Mouse (Mus musculus) liver, embryonic 14.5 days (tissue): ENCODE data around the gene Ipo4. TPM values are rescaled to one million over a fixed set of nuclear protein-coding genes. Genes with fewer than 3 reads are reported as not detected.

Experiments
- ATAC-seq: fragments of 200-750 bp; cut with Nextera tagmentation; 2 replicates; pipeline ENCODE4 v1.8.0; 2017; ENCODE audit warnings: moderate number of reproducible peaks, mild to moderate bottlenecking, moderate library complexity; ENCODE audit not compliant: insufficient read depth
- DNase-seq, 3 experiments: peaks; one replicate each; pipeline ENCODE4 v3.0.0-alpha.2; 2012 to 2013; ENCODE audit warnings: low read depth in 3 of 3, low spot score in 3 of 3
- H3K27ac ChIP-seq: fragments of 300-500 bp; sonication (generic); 2 replicates; pipeline ENCODE4 v1.5.1; 2014; ENCODE audit warnings: moderate library complexity, mild to moderate bottlenecking, control low read depth, inconsistent platforms
- H3K27me3 ChIP-seq: fragments of 300-500 bp; sonication (generic); 2 replicates; pipeline ENCODE4 v1.6.1; 2014; ENCODE audit warnings: mild to moderate bottlenecking, low read length, moderate library complexity; ENCODE audit not compliant: control insufficient read depth, insufficient read depth
- H3K36me3 ChIP-seq: fragments of 300-500 bp; sonication (generic); replicated peaks from 2 replicates; pipeline ENCODE4 v1.6.1; 2014; ENCODE audit warnings: low read depth; ENCODE audit not compliant: control insufficient read depth, insufficient read depth
- H3K4me1 ChIP-seq, 2 experiments: fragments of 200-500 bp in 1 of 2; fragments of 300-500 bp in 1 of 2; sonication (generic) in 1 of 2; replicated peaks; 2 replicates each; pipeline ENCODE4 v1.6.1; 2012 to 2014; ENCODE audit warnings: antibody characterized with exemption in 1 of 2, inconsistent platforms in 1 of 2, low read length in 1 of 2; ENCODE audit not compliant: control insufficient read depth in 2 of 2, insufficient read depth in 2 of 2
- H3K4me2 ChIP-seq: fragments of 300-500 bp; sonication (generic); 2 replicates; pipeline ENCODE4 v1.6.1; 2014; ENCODE audit warnings: low read depth, mild to moderate bottlenecking, control low read depth, moderate library complexity
- H3K4me3 ChIP-seq, 2 experiments: fragments of 200-500 bp in 1 of 2; fragments of 300-500 bp in 1 of 2; sonication (generic) in 1 of 2; 2 replicates each; pipeline ENCODE4 v1.5.1; 2012 to 2014; ENCODE audit warnings: low read depth in 2 of 2, low read length in 2 of 2, mild to moderate bottlenecking in 2 of 2, control low read depth in 1 of 2, inconsistent platforms in 1 of 2, moderate library complexity in 1 of 2; ENCODE audit not compliant: insufficient read depth in 1 of 2
- H3K9ac ChIP-seq: fragments of 300-500 bp; sonication (generic); replicated peaks from 2 replicates; pipeline ENCODE4 v1.6.1; 2014; ENCODE audit warnings: mild to moderate bottlenecking, control low read depth, moderate library complexity
- H3K9me3 ChIP-seq: fragments of 300-500 bp; sonication (generic); 2 replicates; pipeline ENCODE4 v1.6.1; 2016; ENCODE audit warnings: low read length, mixed read lengths; ENCODE audit not compliant: control insufficient read depth
- CTCF ChIP-seq: IDR thresholded peaks from 2 replicates; pipeline ENCODE4 v1.5.1; 2016; ENCODE audit warnings: antibody characterized with exemption, low read depth, control low read depth
- EP300 ChIP-seq: IDR thresholded peaks from 2 replicates; pipeline ENCODE4 v1.6.1; 2016; ENCODE audit warnings: antibody characterized with exemption, low read depth
- WGBS: fragments of 180-500 bp; shearing (Covaris S2); extraction: QIAGEN DNeasy Blood & Tissue Kit; methylation state at CpG from one replicate; pipeline ENCODE4 v1.1.7; 2014; ENCODE audit not compliant: insufficient replicate concordance; 5-methylcytosine and 5-hydroxymethylcytosine counted together
- polyA plus RNA-seq, 2 experiments: library from polyadenylated mRNA; depleted of rRNA in 1 of 2; stranded (reverse) in 1 of 2; unstranded in 1 of 2; fragments of >200 nt; fragmentation: Nextera tagmentation in 1 of 2; extraction: Ambion mirVana in 1 of 2; gene quantifications; 2 replicates each; pipeline versions ENCODE4 v1.2.1 to v1.2.3; 2012 to 2014

Gene Ipo4
- polyA plus RNA-seq, 2 experiments: 22.6 to 27.6 TPM

DNA sequence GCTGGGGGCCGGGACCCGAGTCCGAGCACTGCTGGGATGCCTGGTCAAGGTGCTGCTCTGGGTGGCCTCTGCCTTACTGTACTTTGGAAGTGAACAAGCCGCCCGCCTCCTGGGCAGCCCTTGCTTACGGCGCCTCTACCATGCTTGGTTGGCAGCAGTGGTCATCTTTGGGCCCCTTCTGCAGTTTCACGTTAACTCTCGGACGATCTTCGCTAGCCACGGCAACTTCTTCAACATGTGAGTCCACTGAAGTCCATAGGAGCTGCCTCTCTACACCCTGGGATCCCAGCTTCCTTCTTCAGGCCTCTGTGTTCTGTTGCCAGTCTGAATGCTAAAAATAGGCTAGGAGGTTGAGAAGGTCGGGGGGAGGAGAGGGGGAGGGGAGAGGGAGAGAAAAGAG is 60.0 kb downstream of the Ipo4 start:
- DNase-seq (no peak), ATAC-seq (no peak)
- TF ChIP-seq EP300: no peak
- TF ChIP-seq CTCF: no peak
- Histone ChIP-seq H3K4me3 (no peak overlapping the region), H3K27me3 (no peaks in the 10 kb centered on the region), H3K36me3 (no peaks in the 10 kb centered on the region; the same call in 1 of the 2 replicates), H3K9me3 (no peaks in the 10 kb centered on the region), H3K4me1 (peaks cover 3 to 11% of the 10 kb centered on the region in 2 experiments; a peak in 3 of 4 replicates), H3K9ac (no peak overlapping the region), H3K27ac (no peak overlapping the region), H3K4me2 (no peak overlapping the region)
- WGBS: 67% methylated on average over 13 of the region's 13 CpGs

Other genes starting within 250 kb of the Ipo4 start
Only the 30 nearest of the 34 such genes appear.
- 40.3 and 44.1 TPM in 2 replicates for gene Dhrs4, start 157.2 kb downstream of the Ipo4 start, polyA plus RNA-seq (2012; rRNA removed)
- 40.4 and 42.2 TPM in 2 replicates for gene Dhrs4, start 157.2 kb downstream of the Ipo4 start, polyA plus RNA-seq (2014; fragmentation: Nextera tagmentation; extraction: Ambion mirVana)
- gene Carmil3, start 145.3 kb downstream of the Ipo4 start, polyA plus RNA-seq (2012; rRNA removed): 2.6 TPM in 2 replicates
- gene Carmil3, start 145.3 kb downstream of the Ipo4 start, polyA plus RNA-seq (2014; fragmentation: Nextera tagmentation; extraction: Ambion mirVana): 0.32 and 0.45 TPM in 2 replicates
- 0.05 and 0.06 TPM in 2 replicates for gene Cpne6, start 125.5 kb downstream of the Ipo4 start, polyA plus RNA-seq (2012; rRNA removed)
- gene Cpne6, start 125.5 kb downstream of the Ipo4 start, polyA plus RNA-seq (2014; fragmentation: Nextera tagmentation; extraction: Ambion mirVana): not detected in 2 replicates
- gene Nrl, start 111.0 kb downstream of the Ipo4 start, polyA plus RNA-seq (2012; rRNA removed): not detected in 2 replicates
- gene Nrl, start 111.0 kb downstream of the Ipo4 start, polyA plus RNA-seq (2014; fragmentation: Nextera tagmentation; extraction: Ambion mirVana): not detected in 2 replicates
- 19.6 and 21.9 TPM in 2 replicates for gene Pck2, start 95.7 kb downstream of the Ipo4 start, polyA plus RNA-seq (2012; rRNA removed)
- 15.6 and 20.6 TPM in 2 replicates for gene Pck2, start 95.7 kb downstream of the Ipo4 start, polyA plus RNA-seq (2014; fragmentation: Nextera tagmentation; extraction: Ambion mirVana)
- 25.4 and 30.9 TPM in 2 replicates for gene Dcaf11, start 76.0 kb downstream of the Ipo4 start, polyA plus RNA-seq (2012; rRNA removed)
- 47.5 and 51.2 TPM in 2 replicates for gene Dcaf11, start 76.0 kb downstream of the Ipo4 start, polyA plus RNA-seq (2014; fragmentation: Nextera tagmentation; extraction: Ambion mirVana)
- 0.95 and 1.3 TPM in 2 replicates for gene A730061H03Rik, start 75.6 kb downstream of the Ipo4 start, polyA plus RNA-seq (2012; rRNA removed)
- gene A730061H03Rik, start 75.6 kb downstream of the Ipo4 start, polyA plus RNA-seq (2014; fragmentation: Nextera tagmentation; extraction: Ambion mirVana): 1.8 and 2.1 TPM in 2 replicates
- gene Fitm1, start 60.3 kb downstream of the Ipo4 start, polyA plus RNA-seq (2012; rRNA removed): 0.19 and 0.38 TPM in 2 replicates
- 0.37 and 0.58 TPM in 2 replicates for gene Fitm1, start 60.3 kb downstream of the Ipo4 start, polyA plus RNA-seq (2014; fragmentation: Nextera tagmentation; extraction: Ambion mirVana)
- gene Psme1, start 57.8 kb downstream of the Ipo4 start, polyA plus RNA-seq (2012; rRNA removed): 32.0 and 51.1 TPM in 2 replicates
- gene Psme1, start 57.8 kb downstream of the Ipo4 start, polyA plus RNA-seq (2014; fragmentation: Nextera tagmentation; extraction: Ambion mirVana): 99.9 and 103 TPM in 2 replicates
- 19.2 and 20.3 TPM in 2 replicates for gene Emc9, start 50.7 kb downstream of the Ipo4 start, polyA plus RNA-seq (2012; rRNA removed)
- gene Emc9, start 50.7 kb downstream of the Ipo4 start, polyA plus RNA-seq (2014; fragmentation: Nextera tagmentation; extraction: Ambion mirVana): 32.8 and 33.0 TPM in 2 replicates
- 36.2 and 56.0 TPM in 2 replicates for gene Psme2, start 44.8 kb downstream of the Ipo4 start, polyA plus RNA-seq (2012; rRNA removed)
- 181 and 190 TPM in 2 replicates for gene Psme2, start 44.8 kb downstream of the Ipo4 start, polyA plus RNA-seq (2014; fragmentation: Nextera tagmentation; extraction: Ambion mirVana)
- gene Rnf31, start 44.2 kb downstream of the Ipo4 start, polyA plus RNA-seq (2012; rRNA removed): 6.2 and 6.5 TPM in 2 replicates
- 6.6 and 7.6 TPM in 2 replicates for gene Rnf31, start 44.2 kb downstream of the Ipo4 start, polyA plus RNA-seq (2014; fragmentation: Nextera tagmentation; extraction: Ambion mirVana)
- 13.5 and 15.1 TPM in 2 replicates for gene Irf9, start 32.4 kb downstream of the Ipo4 start, polyA plus RNA-seq (2012; rRNA removed)
- 11.2 and 13.8 TPM in 2 replicates for gene Irf9, start 32.4 kb downstream of the Ipo4 start, polyA plus RNA-seq (2014; fragmentation: Nextera tagmentation; extraction: Ambion mirVana)
- gene Rec8, start 17.9 kb downstream of the Ipo4 start, polyA plus RNA-seq (2012; rRNA removed): 1.7 and 1.9 TPM in 2 replicates
- gene Rec8, start 17.9 kb downstream of the Ipo4 start, polyA plus RNA-seq (2014; fragmentation: Nextera tagmentation; extraction: Ambion mirVana): 0.87 and 1.0 TPM in 2 replicates
- gene Gm49378, start 1.9 kb upstream of the Ipo4 start, polyA plus RNA-seq (2012; rRNA removed): 2.0 and 3.4 TPM in 2 replicates
- 2.0 and 2.9 TPM in 2 replicates for gene Gm49378, start 1.9 kb upstream of the Ipo4 start, polyA plus RNA-seq (2014; fragmentation: Nextera tagmentation; extraction: Ambion mirVana)
- gene Tm9sf1, start 7.8 kb upstream of the Ipo4 start, polyA plus RNA-seq (2012; rRNA removed): 26.4 and 33.2 TPM in 2 replicates
- gene Tm9sf1, start 7.8 kb upstream of the Ipo4 start, polyA plus RNA-seq (2014; fragmentation: Nextera tagmentation; extraction: Ambion mirVana): 42.8 and 45.4 TPM in 2 replicates
- gene Tssk4, start 14.2 kb upstream of the Ipo4 start, polyA plus RNA-seq (2012; rRNA removed): 0.34 and 0.39 TPM in 2 replicates
- gene Tssk4, start 14.2 kb upstream of the Ipo4 start, polyA plus RNA-seq (2014; fragmentation: Nextera tagmentation; extraction: Ambion mirVana): 0.19 and 0.23 TPM in 2 replicates
- gene Mdp1, start 24.6 kb upstream of the Ipo4 start, polyA plus RNA-seq (2012; rRNA removed): 11.6 and 13.4 TPM in 2 replicates
- gene Mdp1, start 24.6 kb upstream of the Ipo4 start, polyA plus RNA-seq (2014; fragmentation: Nextera tagmentation; extraction: Ambion mirVana): 15.5 and 16.6 TPM in 2 replicates
- gene Gmpr2, start 36.0 kb upstream of the Ipo4 start, polyA plus RNA-seq (2012; rRNA removed): 10.6 and 14.1 TPM in 2 replicates
- gene Gmpr2, start 36.0 kb upstream of the Ipo4 start, polyA plus RNA-seq (2014; fragmentation: Nextera tagmentation; extraction: Ambion mirVana): 17.9 and 18.2 TPM in 2 replicates
- 101 and 168 TPM in 2 replicates for gene Nedd8, start 36.2 kb upstream of the Ipo4 start, polyA plus RNA-seq (2012; rRNA removed)
- gene Nedd8, start 36.2 kb upstream of the Ipo4 start, polyA plus RNA-seq (2014; fragmentation: Nextera tagmentation; extraction: Ambion mirVana): 279 and 286 TPM in 2 replicates
- 13.4 and 16.6 TPM in 2 replicates for gene Tinf2, start 45.9 kb upstream of the Ipo4 start, polyA plus RNA-seq (2012; rRNA removed)
- gene Tinf2, start 45.9 kb upstream of the Ipo4 start, polyA plus RNA-seq (2014; fragmentation: Nextera tagmentation; extraction: Ambion mirVana): 19.0 and 19.3 TPM in 2 replicates
- gene Tgm1, start 78.0 kb upstream of the Ipo4 start, polyA plus RNA-seq (2012; rRNA removed): 2.0 and 2.4 TPM in 2 replicates
- gene Tgm1, start 78.0 kb upstream of the Ipo4 start, polyA plus RNA-seq (2014; fragmentation: Nextera tagmentation; extraction: Ambion mirVana): 2.0 and 2.3 TPM in 2 replicates
- gene Rabggta, start 86.3 kb upstream of the Ipo4 start, polyA plus RNA-seq (2012; rRNA removed): 10.9 and 12.8 TPM in 2 replicates
- 7.4 and 8.1 TPM in 2 replicates for gene Rabggta, start 86.3 kb upstream of the Ipo4 start, polyA plus RNA-seq (2014; fragmentation: Nextera tagmentation; extraction: Ambion mirVana)
- 21.2 and 31.0 TPM in 2 replicates for gene Dhrs1, start 109.7 kb upstream of the Ipo4 start, polyA plus RNA-seq (2012; rRNA removed)
- 34.4 and 40.4 TPM in 2 replicates for gene Dhrs1, start 109.7 kb upstream of the Ipo4 start, polyA plus RNA-seq (2014; fragmentation: Nextera tagmentation; extraction: Ambion mirVana)
- gene Nop9, start 109.7 kb upstream of the Ipo4 start, polyA plus RNA-seq (2012; rRNA removed): 13.1 and 13.2 TPM in 2 replicates
- 20.8 and 27.5 TPM in 2 replicates for gene Nop9, start 109.7 kb upstream of the Ipo4 start, polyA plus RNA-seq (2014; fragmentation: Nextera tagmentation; extraction: Ambion mirVana)
- gene Cideb, start 122.5 kb upstream of the Ipo4 start, polyA plus RNA-seq (2012; rRNA removed): 37.3 and 42.1 TPM in 2 replicates
- 40.0 and 42.8 TPM in 2 replicates for gene Cideb, start 122.5 kb upstream of the Ipo4 start, polyA plus RNA-seq (2014; fragmentation: Nextera tagmentation; extraction: Ambion mirVana)
- gene Ltb4r2, start 125.5 kb upstream of the Ipo4 start, polyA plus RNA-seq (2012; rRNA removed): 0.65 and 0.67 TPM in 2 replicates
- gene Ltb4r2, start 125.5 kb upstream of the Ipo4 start, polyA plus RNA-seq (2014; fragmentation: Nextera tagmentation; extraction: Ambion mirVana): 0.39 and 0.67 TPM in 2 replicates
- 2.9 and 3.3 TPM in 2 replicates for gene Ltb4r1, start 130.0 kb upstream of the Ipo4 start, polyA plus RNA-seq (2012; rRNA removed)
- gene Ltb4r1, start 130.0 kb upstream of the Ipo4 start, polyA plus RNA-seq (2014; fragmentation: Nextera tagmentation; extraction: Ambion mirVana): 1.7 and 2.7 TPM in 2 replicates
- gene Adcy4, start 148.1 kb upstream of the Ipo4 start, polyA plus RNA-seq (2012; rRNA removed): 0.88 and 1.0 TPM in 2 replicates
- gene Adcy4, start 148.1 kb upstream of the Ipo4 start, polyA plus RNA-seq (2014; fragmentation: Nextera tagmentation; extraction: Ambion mirVana): 0.66 and 1.2 TPM in 2 replicates
- 13.1 and 15.1 TPM in 2 replicates for gene Ripk3, start 152.9 kb upstream of the Ipo4 start, polyA plus RNA-seq (2012; rRNA removed)
- 18.2 and 22.0 TPM in 2 replicates for gene Ripk3, start 152.9 kb upstream of the Ipo4 start, polyA plus RNA-seq (2014; fragmentation: Nextera tagmentation; extraction: Ambion mirVana)